In the genomic region with DNA sequence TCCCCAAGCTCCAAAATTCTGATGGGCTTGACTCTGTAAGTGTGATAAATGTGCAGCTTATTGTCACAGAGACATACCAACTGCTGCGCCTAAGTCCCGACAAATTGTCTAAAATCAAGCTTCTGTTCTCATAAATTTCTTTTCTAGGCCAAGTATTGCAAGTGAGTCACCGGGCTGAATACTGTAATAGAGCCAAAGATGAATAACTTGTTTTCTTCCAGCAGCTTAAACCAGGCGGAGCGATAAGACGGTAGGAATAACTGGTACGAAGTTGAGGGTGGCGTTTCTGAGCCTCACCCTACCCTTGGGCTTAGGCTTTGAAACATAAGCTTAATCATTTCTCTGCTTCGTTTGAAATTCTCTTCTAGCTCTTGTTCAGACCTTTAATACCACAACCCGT, we compare ENCODE assay signal across 13 mouse cellular contexts.
A peak's percentile ranks its signal among the peaks of the same experiment; 100 is the strongest.
DNase-seq lines count a peak whose midpoint lies in the region; ATAC-seq and TF ChIP-seq lines count a peak whose summit lies in the region.
"Had no signal": no experiment of that assay in that cellular context is flagged by ENCODE, and none has a peak within 500 bp of the region (broad histone marks: within the 10 kb centered on the region; RNA-seq: fewer than 3 reads in every experiment).

No protein-coding gene starts in this region.

- no peak overlapping the region for H3K4me3 ChIP-seq in layer of hippocampus, adult 2 months
- no peak overlapping the region for H3K4me3 ChIP-seq in myocyte
- H3K4me3 ChIP-seq: embryonic facial prominence, embryonic 12.5 days; midbrain, embryonic 10.5 days had no signal

- TF ChIP-seq CTCF in layer of hippocampus, adult 2 months (conservative IDR thresholded peaks at IDR 0.05) = no peak
- no peak for TF ChIP-seq CTCF in Patski (IDR thresholded peaks at IDR 0.05)

- H3K27me3 ChIP-seq in Patski (no peaks in the 10 kb centered on the region), myocyte (ENCODE audit: control insufficient read depth, insufficient read depth, insufficient read length) (no peaks in the 10 kb centered on the region)
- H3K27me3 ChIP-seq: embryonic facial prominence, embryonic 12.5 days had no signal

- peak; percentile 22 for DNase-seq in gastrocnemius, adult 18-20 months (ENCODE audit: low spot score)
- no peak for DNase-seq in gastrocnemius, adult 8-10 months (ENCODE audit: low spot score in 2 of 2)
- DNase-seq in layer of hippocampus, adult 2 months (ENCODE audit: low spot score in 2 of 2) = peak in 1 of 2 experiments; percentile 60
- no peak for DNase-seq in layer of hippocampus, postnatal 25 days (ENCODE audit: extremely low spot score in 1 of 2, low spot score in 1 of 2)
- DNase-seq in Patski (ENCODE audit: low read depth, low spot score) = peak; percentile 57
- DNase-seq in thymus, postnatal 10 days (ENCODE audit: low spot score in 2 of 2) = no peak
- DNase-seq: cerebellum, postnatal 10 days; liver; thymus, postnatal 14 days had no signal

- peak overlapping the region; percentile 7; the same call in 1 of the 2 replicates for H3K27ac ChIP-seq in layer of hippocampus, adult 2 months
- H3K27ac ChIP-seq: embryonic facial prominence, embryonic 12.5 days; midbrain, embryonic 10.5 days had no signal

- ATAC-seq in Patski = peak; percentile 82
- ATAC-seq: inflammation-experienced regulatory T-cells, adult 6 months had no signal

- H3K4me2 ChIP-seq in myocyte (ENCODE audit: low read depth) = peak overlapping the region; percentile 44
- H3K4me2 ChIP-seq: embryonic facial prominence, embryonic 12.5 days had no signal

- TF ChIP-seq POLR2A in myocyte (IDR thresholded peaks at IDR 0.05; ENCODE audit: insufficient read length, low read depth) = no peak

- CTCF ChIA-PET in Patski (lab: Charles Lee) = interaction anchor here (0.6 to 1.4 kb wide), 3 partner anchors 12 to 22 kb away, joined by 3 read pairs; no protein-coding TSS in a partner anchor

- in situ Hi-C loops in Patski (cut with MboI; ENCODE audit: low pct_unique_long_range_greater_than_20kb) = no loop called here

- no peaks in the 10 kb centered on the region for H3K36me3 ChIP-seq in myocyte (ENCODE audit: control insufficient read depth, insufficient read depth)

- no peaks in the 10 kb centered on the region for H3K79me2 ChIP-seq in myocyte (ENCODE audit: control insufficient read depth, insufficient read depth)

- POLR2A ChIA-PET in Patski (lab: Charles Lee) = interaction anchor here (0.7 to 1.4 kb wide), 2 partner anchors 12 to 210 kb away, joined by 3 to 6 read pairs; no protein-coding TSS in a partner anchor

- H3ac ChIP-seq in myocyte (ENCODE audit: control insufficient read depth, insufficient read length) = no peak overlapping the region

TF ChIP-seq in myocyte, 11 proteins besides CTCF, POLR2A, EP300 and RAD21:
- no peak for TF ChIP-seq E2F4 (IDR thresholded peaks at IDR 0.05; ENCODE audit: insufficient read depth)
- TF ChIP-seq CEBPB (IDR thresholded peaks at IDR 0.05; ENCODE audit: insufficient read depth, poor library complexity, severe bottlenecking) = 0 out of 2 replicates have a peak, but pooled peaks have one; percentile 5
- TF ChIP-seq POLR2AphosphoS2 (IDR thresholded peaks at IDR 0.05; ENCODE audit: insufficient read length, low read depth) = no peak

Comparison
In these comparisons a context has a peak if more than half of its experiments do, and no peak if none do; other contexts are left out.
1. DNase-seq: peak in gastrocnemius, adult 18-20 months (single experiment) and Patski (single experiment); none in gastrocnemius, adult 8-10 months (0 of 2), layer of hippocampus, postnatal 25 days (0 of 2) and thymus, postnatal 10 days (0 of 2).